8 mouse cellular contexts compared by ENCODE assay signal in genomic region chr17:17373918-17374910, GRCm38 (mm10). TPM values are rescaled to one million over a fixed set of nuclear protein-coding genes. Genes with fewer than 3 reads are reported as not detected.
DNase-seq lines count a peak whose midpoint lies in the region; ATAC-seq and TF ChIP-seq lines count a peak whose summit lies in the region.

Gene Riok2 (plus strand): TSS chr17:17374309.

- TF ChIP-seq POLR2A in cortical plate, adult 2 months (IDR thresholded peaks at IDR 0.05; ENCODE audit: extremely low read depth, insufficient read depth, low read length): peak; percentile 85

- no peak within 1 kb of the TSS for H3K27ac ChIP-seq in cortical plate, adult 2 months (ENCODE audit: insufficient read depth, low read length)

- H3K4me1 ChIP-seq in cortical plate, adult 2 months (ENCODE audit: control insufficient read depth, insufficient read depth, low read length): no peaks in the 10 kb centered on the region
- H3K4me1 ChIP-seq in megakaryocyte, embryonic 14.5 days: peaks cover 24% of the 10 kb centered on the region

- peak; percentile 91 to 93 for DNase-seq in gastrocnemius, adult 8-10 months (ENCODE audit: low spot score in 2 of 2)
- DNase-seq in hindlimb bud, embryonic 11.5 days (ENCODE audit: extremely low spot score, low read depth, low spot score): peak; percentile 100
- peak; percentile 84 to 90 for DNase-seq in left cerebral cortex, adult 8-10 months (ENCODE audit: low spot score in 2 of 2)
- DNase-seq in right cerebral cortex, postnatal 10 days (ENCODE audit: low spot score in 2 of 2): peak; percentile 96
- peak; percentile 93 for DNase-seq in urinary bladder, postnatal 25 days (ENCODE audit: low spot score)

- H3K36me3 ChIP-seq in megakaryocyte, embryonic 14.5 days (replicated peaks; ENCODE audit: low read length): peaks cover 21% of the 10 kb centered on the region

- H3K9me3 ChIP-seq in megakaryocyte, embryonic 14.5 days: no peaks in the 10 kb centered on the region

- no peaks in the 10 kb centered on the region for H3K27me3 ChIP-seq in megakaryocyte, embryonic 14.5 days (replicated peaks)

- ATAC-seq in activated CD4-positive, CD25-positive, alpha-beta regulatory T cell, adult 4 months: peak; percentile 97

- no peak for TF ChIP-seq CTCF in cortical plate, adult 2 months (IDR thresholded peaks at IDR 0.05; ENCODE audit: extremely low read depth, insufficient read depth, low read length)

- peak within 1 kb of the TSS; percentile 66 for H3K4me3 ChIP-seq in cortical plate, adult 2 months (ENCODE audit: insufficient read depth, low read length)
- peak within 1 kb of the TSS; percentile 99 for H3K4me3 ChIP-seq in megakaryocyte, embryonic 14.5 days (replicated peaks)

RNA-seq across cellular contexts. Expression of gene Riok2, which starts in this region (rescaled TPM):
- 10 to 100 TPM; 30.8 to 37.4 TPM for polyA plus RNA-seq in activated CD4-positive, CD25-positive, alpha-beta regulatory T cell, adult 4 months (2017; shearing (Covaris generic))
- polyA plus RNA-seq in cortical plate, adult 2 months (2012; rRNA removed): 20.5 and 22.4 TPM in 2 replicates
- total RNA-seq in gastrocnemius, adult 8-10 months (2022): 10 to 100 TPM; 12.0 to 16.7 (median 14.0) TPM
- total RNA-seq in left cerebral cortex, adult 8-10 months (2022): 10 to 100 TPM; 20.2 to 22.3 (median 21.6) TPM
- polyA plus RNA-seq in megakaryocyte, embryonic 14.5 days (2012; ENCODE audit: insufficient read depth, low replicate concordance): 6.4 and 6.6 TPM in 2 replicates
